Mouse (Mus musculus): ENCODE results near the gene Pde8a.

The Pde8a gene

DNA sequence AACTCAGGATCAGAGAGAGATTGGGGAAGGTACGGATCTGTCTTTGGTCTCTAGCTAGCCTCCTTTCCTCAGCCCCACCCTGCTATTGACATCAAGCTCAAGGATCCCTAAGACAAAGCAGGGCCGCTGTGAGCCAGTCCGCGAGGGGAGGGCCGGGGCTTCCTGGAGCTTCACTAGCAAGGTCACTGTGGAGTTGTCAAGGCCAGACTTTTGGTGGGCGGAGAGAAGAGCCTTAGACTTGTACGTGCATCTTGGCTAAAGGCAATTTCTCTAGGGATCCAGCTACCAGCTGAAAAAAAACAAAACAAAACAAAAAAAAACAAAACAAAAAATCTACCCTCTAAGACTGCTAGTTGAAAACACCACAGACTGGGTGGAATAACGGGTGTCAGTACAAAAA, 1.6 kb upstream of the Pde8a start:
- peak; percentile 16 for DNase-seq (ENCODE audit: low spot score)

DNA sequence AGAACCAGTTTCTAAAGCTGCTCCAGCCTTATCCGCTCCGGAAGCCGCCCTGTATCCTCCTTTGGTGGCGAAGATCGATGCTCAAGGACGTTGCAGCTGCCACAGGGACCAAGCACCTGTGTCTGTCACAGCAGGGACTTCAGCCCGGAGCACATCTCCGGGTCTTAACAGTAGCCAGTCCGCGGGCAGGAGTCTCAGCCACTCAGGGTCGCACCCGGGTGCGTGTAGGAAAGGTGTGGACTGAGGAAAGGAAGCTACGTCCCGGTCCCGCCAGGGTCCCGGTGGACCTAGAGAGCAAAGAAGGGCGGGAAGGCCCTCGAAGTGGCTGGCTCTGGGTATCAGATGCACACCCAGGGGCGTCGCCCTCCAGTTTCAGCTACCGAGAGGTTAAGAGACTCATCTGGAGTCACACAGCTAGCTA, 1.1 kb upstream of the Pde8a start:
- peak; percentile 69 for DNase-seq (ENCODE audit: low spot score)

DNA sequence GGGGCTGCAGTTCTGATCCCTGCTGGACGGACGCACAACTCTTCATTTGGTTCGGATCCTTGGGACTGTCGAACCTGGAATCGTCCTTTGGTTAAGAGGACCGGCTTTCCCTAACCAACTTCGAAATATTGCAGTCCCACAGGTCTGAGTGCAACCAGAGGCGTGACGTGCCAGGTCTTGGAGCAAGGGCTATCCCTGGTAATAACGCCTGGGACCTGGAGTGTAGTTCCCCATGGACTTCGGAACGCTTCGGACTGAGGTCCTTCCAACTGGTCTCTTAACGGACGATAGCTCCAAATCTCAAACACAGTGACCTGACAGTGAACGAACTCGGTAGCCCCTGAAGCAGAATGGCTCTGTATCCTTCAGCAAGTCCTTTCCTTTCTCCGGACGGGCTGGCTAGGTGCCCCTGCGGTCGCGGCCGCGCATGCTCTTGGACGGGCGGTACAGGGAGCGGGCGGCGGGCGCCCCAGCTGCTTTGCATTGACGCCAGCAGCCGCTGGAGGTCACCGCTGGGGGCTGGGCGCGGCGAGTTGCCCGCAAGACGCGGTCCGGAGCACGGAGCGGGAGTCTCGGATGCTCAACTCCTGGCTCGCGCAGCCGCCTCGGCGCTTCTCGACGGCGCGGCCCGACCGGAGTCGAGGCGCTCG, 574 bp upstream of the Pde8a start:
- peak; percentile 92 for DNase-seq (ENCODE audit: low spot score)

DNA sequence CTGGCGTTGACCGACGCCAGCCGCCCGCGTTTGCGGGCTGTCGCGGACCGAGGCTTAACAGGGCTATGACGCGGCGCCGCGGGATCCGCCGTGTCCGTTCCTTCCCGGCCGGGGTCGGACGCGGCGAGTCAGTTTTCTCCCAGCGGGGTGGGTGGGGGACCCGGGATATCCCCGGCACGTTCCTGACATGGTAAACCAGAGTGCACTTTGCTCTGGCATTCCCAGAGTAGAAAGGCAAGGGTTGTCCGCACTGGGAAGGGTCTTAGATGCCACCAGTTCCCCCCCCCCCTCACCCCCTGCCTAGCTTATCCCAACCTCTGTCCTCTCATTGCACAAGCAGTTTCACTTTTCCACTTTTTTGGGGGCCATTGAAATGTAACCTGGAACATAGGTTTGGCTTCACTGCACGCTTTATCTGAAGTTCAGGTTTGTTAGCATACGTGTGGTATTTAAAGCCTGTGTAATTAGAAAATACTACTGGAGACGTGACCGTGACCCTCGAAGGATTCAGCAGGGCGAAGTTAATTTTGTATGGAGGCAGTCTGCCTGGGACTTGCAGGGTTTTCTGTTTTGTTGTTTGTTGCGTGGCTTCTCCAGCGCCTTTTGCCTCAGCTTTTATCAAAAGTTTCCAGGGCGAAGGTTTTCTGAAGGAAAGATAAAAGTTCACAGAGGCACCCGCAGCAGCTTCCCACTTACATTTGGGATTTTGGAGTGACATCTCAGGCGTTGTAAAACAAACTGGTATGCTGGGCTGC, 934 bp downstream of the Pde8a start:
- DNase-seq (ENCODE audit: low spot score), result no peak

DNA sequence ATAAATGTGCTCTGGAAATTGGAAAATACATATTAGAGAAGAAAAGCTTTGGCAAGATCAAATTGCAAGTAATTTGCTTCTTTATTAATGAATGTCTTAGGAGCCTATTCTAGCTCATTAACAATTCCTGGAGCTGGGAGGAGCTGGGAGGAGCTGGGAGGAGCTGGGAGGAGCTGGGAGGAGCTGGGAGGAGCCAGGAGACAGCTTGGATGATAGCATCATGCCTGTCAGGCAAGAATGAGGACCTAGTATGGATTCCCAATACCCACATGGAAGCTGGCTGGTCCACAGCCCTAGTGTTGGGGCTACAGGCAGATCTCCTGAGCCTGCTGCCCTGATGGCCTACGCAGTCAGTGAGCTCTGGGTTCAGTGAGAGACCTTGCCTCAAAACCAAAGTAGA, 2.6 kb downstream of the Pde8a start:
- DNase-seq (ENCODE audit: low spot score), result no peak

DNA sequence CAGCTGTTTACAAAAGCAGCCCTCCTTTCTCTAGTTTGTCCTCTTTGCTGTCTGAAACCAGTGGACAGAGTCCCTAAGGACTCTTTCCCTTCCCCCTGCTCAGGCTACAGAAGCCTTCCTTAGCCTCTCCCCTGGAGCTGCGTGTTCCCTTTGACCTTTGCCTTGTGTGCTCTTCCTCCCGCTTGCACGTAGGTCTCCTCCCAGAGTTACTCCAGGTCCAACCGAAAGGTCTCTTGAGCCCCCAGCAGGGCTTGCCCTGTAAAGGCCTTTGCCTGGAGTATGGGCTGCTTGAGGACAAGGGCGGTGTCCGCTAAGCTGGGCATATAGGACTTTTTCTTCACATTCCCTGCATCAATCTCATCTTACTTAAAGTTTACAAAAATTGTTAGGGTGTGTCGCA, 5.9 kb downstream of the Pde8a start:
- DNase-seq (ENCODE audit: low spot score), result peak; percentile 74

DNA sequence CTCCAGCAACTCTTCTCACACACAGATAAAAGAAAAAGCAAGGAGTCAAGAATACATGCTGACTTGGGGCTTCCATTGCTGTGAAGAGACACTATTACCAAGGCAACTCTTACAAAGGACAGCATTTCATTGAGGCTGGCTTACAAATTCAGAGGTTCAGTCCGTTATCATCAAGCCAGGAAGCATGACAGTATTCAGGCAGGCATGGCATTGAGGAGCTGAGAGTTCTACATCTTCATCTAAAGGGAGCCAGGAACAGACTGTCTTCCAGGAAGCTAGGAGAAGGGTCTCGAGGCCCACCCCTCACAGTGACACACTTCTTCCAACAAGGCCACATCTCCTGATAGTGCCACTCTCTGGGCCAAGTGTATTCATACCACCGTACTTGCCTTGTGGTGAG, 7.0 kb downstream of the Pde8a start:
- no peak for DNase-seq (ENCODE audit: low spot score)

DNA sequence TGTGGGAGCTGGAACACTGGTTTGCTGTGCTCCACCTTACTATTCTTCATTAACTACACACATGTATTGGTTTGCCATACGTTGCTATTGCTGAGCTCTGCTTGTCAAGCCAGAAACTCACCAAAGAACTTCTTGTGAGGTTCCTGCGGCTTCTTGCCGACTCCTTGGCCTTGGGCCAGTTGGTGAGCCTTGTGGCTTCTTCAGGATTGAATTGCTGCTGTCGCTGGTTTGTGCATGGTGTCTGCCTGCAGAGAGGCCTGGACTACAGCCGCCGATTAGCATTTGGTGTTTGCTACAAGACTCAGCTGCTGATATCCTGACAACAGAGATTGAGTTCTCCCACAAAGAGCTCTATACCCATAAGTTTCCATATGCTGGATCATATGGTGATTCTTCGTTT, 10.9 kb downstream of the Pde8a start:
- DNase-seq (ENCODE audit: low spot score), result no peak

DNA sequence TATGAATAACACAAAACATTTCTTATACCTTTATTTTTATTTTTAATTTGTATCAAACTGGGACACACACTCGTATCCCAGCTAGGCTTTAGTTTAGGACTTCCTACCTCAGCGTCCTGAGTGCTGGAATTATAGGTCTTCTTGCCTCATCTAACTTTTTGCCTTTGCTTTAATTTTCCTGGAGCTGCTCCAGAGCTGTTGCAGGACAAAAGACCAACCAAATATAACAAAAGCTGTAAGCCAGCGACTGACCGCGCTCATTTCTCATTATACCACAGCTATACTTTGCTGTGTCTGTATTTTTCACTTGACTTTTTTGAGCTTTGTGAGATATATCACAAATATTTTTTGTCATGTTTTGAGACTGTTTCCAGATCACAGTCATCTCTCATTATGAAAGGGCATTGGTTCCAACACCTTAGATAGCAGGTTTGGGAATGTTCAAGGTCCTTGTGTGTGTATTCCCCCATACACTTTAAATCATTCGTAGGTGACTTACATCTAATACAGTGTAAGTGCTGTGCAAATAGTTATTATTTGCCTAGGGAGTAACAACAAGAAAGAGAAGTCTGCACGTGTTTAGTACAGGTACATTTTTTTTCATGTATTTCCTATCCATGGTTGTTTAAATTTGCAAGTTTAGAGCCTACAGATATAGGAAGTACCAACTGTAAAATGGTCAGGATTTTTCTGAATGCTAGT, 16.8 kb downstream of the Pde8a start:
- DNase-seq (ENCODE audit: low spot score), result no peak

DNA sequence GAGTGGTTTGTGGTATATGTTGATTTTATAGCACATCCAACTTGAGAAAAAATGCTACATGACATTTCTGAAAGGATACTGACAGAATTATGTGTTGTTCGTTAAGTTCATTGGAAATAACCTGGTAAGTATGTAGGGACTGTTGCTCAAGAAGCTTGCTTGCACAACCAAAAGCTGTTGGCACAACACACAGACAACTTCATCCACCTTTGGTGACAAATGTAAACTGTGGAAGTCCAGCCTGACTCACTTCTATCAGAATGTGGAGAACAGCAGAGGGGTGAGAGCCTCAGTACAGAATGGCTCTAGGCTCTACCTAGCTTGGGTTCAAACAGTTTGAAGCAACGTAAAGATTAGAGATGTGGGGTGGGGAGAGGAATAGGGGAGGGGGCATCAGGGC, 19.3 kb downstream of the Pde8a start:
- no peak for DNase-seq (ENCODE audit: low spot score)

DNA sequence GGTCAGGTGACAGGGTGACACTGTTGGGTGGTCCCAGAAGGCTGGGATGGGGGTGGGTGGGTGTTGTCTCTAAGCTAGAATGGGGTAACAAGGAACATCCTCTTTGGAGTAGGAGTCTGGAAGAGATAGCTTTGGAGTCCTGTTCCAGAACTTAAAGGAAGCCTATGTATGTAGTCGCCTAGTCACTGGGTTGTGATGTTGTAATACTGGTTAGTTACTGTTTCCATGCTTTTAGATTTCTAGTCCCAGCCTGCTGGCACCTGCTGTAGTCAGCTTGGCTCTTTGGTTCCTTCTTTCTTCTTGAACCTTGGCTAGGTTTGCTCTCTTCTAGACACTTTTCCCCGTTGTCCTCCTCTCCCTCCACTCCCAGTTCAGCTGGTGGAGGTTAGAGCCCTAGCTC, 21.7 kb downstream of the Pde8a start:
- no peak for DNase-seq (ENCODE audit: low spot score)

DNA sequence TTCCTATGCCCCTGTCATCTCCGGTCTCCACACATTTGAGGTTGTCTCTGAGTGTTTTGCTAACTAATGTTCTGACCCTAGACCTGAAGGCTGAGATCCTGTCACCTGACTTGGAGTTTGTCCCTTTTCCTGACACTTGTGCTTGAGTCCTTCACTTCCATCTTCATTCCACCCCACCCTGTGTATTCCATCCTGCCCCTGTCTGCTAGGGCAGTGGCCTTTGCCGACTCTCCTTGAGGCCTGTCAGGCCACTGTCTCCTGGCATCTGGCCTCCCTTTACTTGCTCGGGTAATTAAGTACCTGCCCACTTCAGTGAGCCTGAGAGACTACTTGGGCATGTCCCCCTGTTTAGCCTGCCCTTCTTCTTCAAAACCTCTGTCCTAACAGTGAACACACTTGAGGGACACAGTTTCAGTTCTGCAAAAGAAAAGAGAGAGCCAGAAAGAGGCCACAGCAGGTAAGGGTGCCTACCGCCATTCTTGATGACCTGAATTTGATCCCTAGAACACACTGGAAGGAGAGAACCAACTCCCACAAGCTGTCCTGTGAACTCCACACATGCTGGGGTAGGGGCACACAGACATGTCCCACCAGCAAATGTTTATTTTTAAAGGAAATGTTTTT, 22.3 kb downstream of the Pde8a start:
- DNase-seq (ENCODE audit: low spot score), result no peak

DNA sequence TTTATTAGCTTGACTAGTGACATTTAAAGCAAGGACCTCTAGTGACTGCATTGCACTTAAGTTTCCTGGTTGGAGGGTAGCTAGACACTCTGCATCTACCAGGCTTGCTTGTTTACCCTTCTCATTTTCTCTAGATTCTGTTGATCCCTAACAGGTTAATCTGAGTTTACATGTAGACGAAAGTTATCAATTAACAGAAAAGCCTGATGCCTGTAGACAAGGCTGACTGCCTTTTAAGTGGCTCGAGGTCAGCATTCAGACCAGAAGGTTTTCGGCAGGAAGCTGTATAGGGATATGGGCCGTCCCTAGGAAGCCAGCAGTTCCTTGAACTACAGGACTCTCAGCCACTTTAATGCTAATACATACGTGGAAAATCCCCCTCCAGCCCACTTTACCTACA, 30.0 kb downstream of the Pde8a start:
- peak; percentile 33 for DNase-seq (ENCODE audit: low spot score)

DNA sequence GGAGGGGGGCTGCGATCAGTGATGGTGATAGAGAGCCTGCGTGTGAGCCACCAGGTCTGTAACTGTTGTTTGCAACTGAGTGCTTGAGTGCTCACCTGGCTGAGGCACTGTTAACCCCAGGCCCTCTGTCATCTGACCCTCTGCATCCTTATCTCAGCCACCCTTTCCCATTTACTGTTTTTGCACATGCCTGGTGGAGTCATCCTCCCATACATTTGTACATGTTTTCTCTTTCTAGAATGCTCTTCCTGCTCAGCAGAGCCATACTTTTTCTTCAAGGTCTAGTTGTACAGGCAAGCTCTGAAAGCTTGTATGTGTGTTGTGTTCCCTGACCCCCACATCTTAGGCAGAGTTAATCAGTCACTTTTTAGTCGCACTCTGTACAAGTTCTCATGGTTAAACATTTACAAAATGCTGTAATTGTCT, 36.5 kb downstream of the Pde8a start:
- DNase-seq (ENCODE audit: low spot score), result peak; percentile 67

DNA sequence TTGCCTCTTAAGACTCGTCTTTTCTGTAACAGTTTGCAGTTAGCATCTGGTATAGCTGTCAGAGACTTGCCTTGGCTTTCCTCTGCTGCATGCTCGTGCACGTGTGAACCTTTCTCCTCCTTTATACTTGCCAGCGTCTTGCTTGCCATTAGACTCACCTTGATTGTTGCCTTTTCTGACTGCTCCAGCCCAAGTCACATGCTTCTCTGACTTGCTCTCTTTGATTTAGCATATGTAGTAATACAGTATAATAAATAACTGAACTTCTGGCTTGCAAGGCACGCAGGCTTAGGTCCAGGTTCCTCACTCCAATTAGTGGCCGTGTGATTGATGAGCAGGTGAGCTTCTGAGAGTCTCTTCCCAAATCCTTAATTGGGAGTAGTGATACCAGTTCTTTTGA, 37.2 kb downstream of the Pde8a start:
- DNase-seq (ENCODE audit: low spot score), result no peak

DNA sequence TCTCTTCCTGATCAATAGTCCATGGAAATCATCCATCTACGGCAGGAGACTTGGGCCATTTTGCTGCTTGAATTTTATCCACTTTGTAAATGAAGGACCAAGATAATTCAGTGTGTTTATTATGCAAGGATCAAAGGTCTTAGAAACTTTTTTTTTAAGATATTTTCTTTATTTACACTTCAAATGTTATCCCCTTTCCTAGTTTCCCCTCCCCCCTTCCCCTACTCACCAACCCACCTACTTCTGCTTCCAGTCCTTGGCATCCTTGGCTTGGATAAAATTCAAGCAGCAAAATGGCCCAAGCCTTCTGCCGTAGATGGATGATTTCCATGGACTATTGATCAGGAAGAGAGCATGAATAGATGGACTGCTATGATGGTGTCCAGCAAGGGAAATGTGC, 38.1 kb downstream of the Pde8a start:
- DNase-seq (ENCODE audit: low spot score), result no peak

DNA sequence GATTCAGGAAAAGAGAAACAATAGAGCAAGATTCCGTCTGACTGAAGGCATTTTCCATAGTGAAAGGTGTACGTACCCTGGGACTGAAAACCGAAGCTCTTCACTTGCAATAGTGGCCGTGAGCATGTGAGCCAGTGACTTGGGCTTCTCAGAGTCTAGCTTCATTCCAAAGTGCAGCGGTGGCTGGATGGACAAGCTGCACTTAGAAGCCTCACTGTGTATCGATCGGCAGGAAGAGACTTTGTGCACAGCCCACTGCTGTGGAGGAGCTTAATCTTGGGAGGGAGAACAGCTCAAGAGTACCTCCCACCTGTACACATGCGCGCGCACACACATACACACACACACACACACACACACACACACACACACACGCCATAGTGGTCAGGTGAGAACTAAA, 39.9 kb downstream of the Pde8a start:
- peak; percentile 58 for DNase-seq (ENCODE audit: low spot score)

DNA sequence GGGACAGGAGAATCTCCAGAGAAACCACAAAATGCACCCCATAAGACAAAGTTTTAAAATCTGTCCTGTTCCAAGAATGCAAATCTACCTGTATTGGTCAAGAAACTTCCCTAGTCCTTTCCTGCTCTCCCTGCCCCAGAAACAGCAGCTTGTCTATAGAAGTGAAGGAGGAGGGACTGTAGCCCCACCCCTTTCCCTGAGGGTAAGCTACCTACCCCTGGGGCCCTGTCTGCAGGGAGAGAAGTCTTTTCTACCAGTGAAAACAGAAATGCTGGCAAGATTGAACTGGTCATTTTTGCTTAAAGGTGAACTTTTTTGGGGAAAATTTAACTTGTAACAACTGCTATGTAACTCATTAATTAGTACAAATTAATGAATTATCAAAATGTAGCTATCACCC, 41.2 kb downstream of the Pde8a start:
- no peak for DNase-seq (ENCODE audit: low spot score)

DNA sequence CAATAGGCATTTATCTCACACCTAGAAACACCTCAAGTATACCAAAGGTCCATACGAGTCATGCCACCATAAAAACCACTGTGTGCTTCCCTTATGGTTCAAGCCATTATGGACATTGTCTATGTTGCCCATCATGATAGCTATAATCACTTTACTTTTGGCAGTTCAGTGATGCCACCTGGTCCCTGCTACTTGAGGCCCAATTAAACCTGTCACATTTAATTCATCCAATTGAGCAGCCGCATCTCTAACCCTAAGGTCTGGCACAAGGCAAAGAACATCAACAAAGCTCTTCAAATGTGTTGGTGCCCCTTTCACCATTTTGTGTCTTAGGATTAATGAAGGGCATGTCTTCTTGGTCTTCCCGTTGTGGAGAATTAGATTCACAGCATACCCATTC, 42.1 kb downstream of the Pde8a start:
- DNase-seq (ENCODE audit: low spot score), result no peak

DNA sequence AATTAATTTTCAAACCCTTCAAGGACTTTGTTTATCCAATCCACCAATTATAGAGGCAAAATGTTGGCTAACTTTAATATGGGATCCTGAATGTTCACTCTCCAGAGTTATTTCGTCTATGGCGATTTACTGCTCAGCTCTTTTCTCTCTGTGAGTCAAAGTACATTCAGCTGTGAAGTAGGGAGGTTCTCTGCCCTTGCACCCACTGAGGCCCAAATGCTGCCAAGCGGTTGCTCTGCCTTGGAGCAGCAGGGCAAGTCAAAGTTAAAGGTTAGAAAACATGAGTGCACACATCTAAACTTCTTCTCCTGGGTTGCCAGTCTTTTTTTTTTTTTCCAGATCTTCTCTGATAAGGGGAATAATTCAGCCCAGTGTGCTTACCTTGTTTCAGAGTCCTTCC, 43.4 kb downstream of the Pde8a start:
- no peak for DNase-seq (ENCODE audit: low spot score)

DNA sequence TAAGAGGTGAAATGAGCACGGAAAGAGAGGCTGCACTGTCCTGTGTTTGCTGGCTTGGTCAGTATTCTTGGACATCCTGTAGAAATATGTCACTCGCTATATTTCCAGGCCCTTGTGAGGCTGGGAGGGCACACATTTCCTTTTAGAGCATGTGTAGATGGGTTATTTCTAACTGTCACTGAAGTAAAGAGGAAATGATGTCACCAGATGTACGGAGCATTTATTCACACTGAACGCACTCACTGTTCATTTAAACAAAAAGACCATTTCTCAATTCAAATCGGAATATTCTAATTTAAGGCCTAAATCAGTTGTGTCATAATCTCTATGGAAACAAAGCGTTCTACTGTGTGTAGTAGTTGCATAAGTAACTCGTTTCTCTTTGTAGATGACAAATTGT, 48.2 kb downstream of the Pde8a start:
- DNase-seq (ENCODE audit: low spot score), result no peak

DNA sequence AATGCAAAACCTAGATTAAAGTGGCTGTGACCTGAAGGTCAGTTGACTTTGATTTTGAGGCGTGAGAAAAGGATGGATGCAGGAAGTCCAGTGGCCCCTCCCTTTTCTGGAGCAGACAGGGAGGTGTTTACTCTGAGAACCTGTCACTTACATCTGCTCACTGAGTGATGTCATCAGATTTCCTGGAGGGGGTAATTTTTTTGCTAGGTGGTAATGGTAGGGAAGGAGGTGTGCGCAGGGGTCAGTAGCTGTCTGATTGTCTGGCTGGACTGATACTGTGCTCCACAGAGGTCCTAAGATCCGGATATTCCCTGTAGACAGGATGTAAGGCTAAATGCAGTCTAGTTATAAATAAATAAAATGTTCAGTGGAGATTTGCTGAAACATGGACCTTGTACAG, 59.5 kb downstream of the Pde8a start:
- no peak for DNase-seq (ENCODE audit: low spot score)

DNA sequence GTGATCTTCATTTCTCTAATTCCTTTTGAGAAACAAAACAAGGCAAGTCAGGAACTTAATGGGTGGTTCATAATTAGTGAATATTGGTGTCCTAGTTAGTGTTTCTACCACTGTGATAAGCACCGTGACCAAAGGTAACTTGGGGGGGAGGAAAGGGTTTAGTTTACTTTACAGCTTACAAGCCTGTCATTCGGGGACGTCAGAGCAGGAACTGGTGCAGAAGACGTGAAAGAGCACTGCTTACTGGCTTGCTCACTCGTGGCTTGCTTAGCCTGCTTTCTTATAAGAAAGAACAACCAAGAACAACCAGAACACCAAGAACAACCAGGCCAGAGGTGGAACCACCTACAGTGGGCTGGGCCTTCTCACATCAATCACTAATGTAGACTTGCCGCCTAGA, 65.6 kb downstream of the Pde8a start:
- no peak for DNase-seq (ENCODE audit: low spot score)

All from yolk sac, embryonic 10.5 days (tissue).